Mouse (Mus musculus) c-Kit-positive CD71-negative TER-119-negative erythroid progenitor cells, embryonic 14.5 days (primary cell): ENCODE data around the gene Tedc1.

Experiments used
- DNase-seq: peaks from one replicate; pipeline ENCODE4 v3.0.0-alpha.2; 2013; ENCODE audit warnings: low read depth

Gene Tedc1

DNA sequence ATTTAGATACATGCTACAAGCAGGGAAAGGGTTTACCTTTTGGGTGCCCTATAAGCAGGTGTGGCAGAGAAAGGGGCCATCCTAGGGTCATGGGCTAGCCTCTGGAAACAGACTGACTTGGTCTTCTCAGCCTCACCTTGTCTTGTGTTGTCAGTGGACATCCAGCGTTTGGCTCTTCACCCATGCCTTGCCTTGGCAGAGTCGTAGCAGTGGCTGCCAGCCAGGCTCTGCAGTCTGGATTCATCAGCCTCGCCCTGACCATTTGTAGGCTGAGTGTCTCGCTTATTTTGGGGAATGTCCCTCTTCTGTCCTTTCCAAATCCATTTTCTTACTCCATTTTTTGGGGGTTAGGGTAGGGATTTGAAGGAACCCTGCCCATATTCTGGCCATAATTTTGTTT, 45.1 kb downstream of the Tedc1 start:
- DNase-seq = no peak

DNA sequence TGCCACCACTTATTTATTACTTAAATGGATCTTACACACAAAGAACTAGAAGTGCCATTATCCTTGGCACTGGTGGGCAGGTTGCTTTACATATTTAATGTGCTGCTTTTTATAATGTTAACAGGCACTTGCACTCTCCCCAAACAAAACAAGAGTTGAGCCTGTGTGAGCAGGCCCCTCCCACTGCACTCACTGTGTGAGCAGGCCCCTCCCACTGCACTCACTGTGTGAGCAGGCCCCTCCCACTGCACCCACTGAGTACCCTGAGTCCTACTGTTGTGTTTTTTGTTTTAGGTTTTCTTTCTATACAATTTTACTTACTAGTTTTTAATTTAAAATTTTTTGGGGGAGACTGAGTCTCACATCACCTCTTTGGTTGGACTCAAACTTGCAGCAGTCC, 45.8 kb downstream of the Tedc1 start:
- no peak for DNase-seq

DNA sequence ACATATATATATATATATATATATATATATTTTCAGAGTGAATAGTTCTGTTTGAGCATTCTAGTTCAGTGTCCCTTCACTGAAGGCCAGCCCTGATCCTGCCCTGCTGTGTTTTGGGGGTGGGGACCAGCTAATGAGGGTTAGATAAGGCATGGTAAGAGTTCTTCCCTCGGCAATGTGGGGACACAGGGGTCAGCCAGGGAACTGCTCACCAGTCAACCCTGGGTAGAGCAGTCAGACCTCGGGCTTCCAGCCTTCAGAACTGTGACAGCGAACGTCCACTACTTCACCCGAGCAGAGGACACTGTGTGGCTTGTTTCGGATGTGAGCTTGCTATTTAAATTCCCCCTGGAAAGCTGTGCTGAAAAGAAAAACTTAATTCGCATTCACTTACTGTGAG, 47.3 kb downstream of the Tedc1 start:
- DNase-seq = no peak

DNA sequence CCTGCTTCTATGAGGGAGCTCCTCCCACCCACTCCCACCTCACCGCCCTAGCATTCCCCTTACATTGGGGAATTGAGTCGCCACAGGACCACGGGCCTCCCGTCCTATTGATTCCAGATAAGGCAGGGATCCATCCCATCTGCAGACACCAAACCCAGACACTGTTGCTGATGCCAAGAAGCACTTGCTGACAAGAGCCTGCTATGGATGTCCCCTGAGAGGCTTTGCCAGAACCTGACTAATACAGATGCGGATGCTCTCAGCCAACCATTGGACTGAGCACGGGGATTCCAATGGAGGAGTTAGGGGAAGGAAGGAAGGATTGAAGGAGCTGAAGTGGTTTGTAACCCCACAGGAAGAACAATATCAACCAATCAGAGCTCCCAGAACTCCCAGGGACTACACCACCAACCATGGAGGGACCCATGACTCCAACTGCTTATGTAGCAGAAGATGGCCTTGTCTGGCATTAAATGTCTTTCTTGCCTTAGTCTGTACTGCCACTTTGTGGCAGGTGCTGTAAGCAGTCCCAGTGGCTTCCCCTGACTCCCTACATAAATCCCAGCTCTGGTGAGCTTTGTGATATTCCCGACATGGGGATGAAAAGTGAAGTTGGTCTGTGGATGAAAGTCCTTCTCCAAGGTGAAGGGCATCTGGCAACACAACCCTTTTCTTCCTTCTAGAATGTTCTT, 49.2 kb downstream of the Tedc1 start:
- DNase-seq = no peak

DNA sequence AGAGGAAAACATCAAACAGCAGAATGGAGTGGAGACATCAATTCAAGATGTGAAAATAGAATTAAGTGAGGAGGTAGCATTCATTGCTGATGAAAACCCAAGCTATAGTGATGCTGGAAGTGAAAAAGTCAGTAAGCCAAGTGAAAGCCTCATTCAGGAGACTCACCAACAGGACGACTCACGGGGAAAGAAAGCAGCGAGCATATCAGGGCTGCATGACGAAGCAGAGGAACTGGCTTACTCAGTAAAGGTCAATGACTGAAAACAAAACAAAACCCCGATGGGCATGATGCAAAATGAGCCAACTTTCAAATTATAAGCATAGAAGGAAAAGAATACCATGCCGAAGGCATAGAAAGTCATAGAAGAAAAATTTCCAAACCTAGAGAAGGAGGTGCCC, 51.5 kb downstream of the Tedc1 start:
- no peak for DNase-seq

DNA sequence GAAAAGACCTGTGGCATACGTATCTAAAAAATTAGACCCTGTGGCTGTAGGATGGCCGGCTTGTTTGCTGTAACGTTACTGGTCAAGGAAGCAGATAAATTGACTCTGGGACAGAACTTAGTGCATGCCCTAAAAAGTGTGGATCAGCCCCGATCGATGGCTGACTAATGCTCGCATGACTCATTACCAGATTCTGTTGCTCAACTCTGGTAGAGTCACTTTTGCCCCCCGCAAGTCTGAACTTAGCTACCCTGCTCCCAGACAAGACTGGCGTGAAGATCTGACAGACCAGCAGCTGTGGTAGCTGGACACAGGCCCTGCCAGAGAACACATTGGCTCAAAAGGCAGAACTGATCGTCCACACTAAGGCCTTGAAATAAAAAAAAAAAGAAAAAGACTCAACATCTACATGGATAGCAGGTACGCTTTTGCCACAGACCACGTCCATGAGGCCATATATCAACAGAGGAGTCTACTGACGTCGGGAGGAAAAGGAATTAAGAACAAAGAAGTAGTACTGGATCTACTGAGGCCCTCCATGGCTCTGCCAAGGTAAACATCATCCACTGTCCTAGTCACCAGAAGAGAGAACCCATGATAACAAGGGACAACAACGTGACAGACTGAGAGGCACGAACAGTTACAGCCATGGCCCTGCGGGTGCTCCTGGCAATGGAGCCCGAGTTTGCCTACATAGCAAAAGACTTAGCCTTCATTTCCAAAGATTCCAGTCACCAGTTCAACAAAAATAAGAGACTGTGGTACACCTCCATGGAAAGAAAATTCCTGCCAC, 54.6 kb downstream of the Tedc1 start:
- DNase-seq = no peak

DNA sequence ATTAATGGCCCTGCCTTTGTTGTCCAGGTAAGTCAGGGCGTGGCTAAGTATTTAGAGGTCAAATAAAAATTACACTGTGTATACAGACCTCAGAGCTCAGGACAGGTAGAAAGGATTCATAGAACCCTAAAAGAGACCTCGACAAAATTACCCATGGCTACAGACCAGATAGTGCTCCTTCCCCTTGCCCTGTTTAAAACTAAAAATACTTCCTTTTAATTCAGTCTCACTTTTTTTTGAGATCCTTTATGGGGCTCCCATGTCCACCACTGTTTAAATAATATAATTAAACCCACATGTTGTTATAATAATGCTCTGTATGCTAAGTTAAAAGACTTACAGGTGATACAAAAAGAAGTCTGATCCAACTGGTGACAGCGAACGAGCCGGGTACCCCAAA, 55.6 kb downstream of the Tedc1 start:
- no peak for DNase-seq

DNA sequence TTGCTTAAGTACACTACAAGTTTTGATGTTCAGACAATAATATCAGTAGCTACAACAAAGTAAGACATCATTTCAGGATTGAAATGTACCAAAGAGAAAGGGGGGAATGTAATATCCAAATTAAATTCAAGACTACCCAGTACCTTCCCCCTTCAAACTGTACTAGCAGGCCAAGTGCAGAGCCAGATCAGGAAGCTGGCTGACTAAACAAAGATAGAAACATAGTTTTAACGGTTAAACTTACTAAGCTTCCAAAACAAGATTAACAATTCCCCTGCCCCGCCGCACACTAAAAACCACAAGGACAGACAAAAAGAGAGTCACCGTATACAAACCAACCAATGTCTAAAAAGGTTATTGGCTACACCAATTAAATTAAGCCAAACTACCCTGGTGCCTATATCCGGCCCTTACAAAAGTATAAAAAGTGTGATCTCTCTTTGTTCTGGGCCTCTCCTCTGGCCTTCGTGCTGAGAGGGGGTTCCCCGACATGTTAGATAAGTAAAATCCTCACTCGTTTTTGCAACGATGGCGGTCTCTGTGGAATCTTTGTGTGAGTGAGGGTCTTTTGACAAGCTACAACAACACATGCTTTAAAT, 56.2 kb downstream of the Tedc1 start:
- DNase-seq = no peak

DNA sequence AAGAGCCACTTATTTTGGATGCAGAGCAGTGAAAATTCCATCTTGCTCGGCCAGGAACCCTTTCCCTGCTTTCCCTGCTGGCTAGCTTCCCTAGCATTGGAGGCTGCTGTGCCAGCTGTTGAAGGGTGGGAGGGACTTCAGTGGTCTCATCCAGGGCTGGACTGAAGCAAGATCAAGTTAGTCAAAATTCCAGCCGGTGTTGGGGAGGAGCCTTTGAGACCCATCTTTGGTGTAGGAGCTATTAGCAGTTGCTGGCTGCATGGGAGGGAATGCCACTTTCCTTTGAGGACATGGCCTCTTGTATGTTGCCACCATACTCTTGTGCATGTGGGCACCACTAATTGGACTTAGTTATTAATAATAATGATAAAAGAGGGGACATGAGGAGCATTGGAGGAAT, 57.0 kb downstream of the Tedc1 start:
- no peak for DNase-seq

DNA sequence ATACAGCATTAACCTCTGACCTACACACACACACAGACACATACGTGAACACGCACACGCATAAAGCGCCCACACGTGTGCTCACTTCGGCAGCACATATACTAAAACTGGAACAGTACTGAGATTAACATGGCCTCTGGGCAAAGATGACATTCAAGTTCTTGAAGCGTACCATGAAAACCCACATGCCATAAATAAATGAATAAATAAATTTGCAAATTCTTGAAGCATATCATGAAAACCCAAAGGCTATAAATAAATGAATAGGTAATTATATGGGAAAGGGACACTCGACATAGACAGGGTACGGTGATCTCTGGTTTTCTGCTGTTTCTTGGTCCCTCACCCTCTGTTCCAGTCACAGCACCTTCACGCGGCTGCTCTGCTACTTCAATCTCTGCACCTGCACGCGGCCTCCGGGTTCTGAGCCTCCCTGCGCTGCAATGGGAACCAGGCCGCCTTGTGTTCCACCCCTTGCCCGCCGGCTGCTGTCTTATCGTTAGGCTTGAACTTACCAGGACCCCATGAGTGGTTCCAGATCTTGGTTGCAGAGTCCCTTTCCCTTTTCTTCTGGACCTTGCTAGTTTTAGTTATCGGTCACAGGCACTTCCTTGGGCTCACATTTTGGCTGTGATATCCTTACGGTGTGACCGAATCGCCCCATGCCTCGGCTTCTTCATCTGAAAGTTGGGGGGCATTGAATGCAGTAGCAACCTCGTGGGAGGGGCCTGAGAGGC, 58.0 kb downstream of the Tedc1 start:
- DNase-seq = no peak

DNA sequence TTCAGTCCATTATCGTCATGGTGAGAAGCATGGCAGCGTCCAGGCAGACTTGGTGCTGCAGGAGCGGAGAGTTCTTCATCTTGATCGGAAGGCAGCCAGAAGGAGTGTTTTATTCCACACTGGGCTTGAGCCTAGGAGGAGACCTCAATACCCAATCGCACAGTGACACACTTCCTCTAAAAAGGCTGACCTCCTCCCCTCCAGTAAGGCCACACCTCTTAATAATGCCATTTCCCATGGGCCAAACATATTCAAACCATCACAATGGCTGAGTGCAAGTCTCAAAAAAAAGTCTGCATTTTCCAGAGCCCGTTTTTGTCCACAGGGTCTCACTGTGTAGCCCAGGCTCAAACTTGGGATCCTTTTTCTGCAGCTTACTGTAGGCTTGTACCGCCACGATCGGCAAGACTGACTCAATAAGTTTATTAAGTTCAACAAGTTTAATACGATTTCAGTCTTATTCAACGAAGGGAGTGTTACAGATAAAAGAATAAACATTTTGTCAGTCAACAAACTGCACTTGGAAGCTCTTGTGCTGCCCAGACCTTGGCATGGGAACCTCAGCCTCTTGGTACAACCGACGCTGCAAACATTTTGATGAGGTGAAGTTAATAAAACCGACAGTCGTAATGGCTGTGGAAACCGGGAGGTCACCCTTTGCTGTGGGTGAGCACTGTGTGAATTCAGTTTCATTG, 58.9 kb downstream of the Tedc1 start:
- DNase-seq = no peak
